Mouse (Mus musculus) heart, adult 18-20 months (tissue): Measurements from ENCODE around the gene Tmem50b. TPM values are rescaled to one million over a fixed set of nuclear protein-coding genes. Genes with fewer than 3 reads are reported as not detected.

Experiments used
- DNase-seq, 2 experiments: peaks; one replicate each; pipeline ENCODE4 v3.0.0; 2021 to 2022; ENCODE audit warnings: mixed read lengths in 1 of 2
- total RNA-seq, 2 experiments: library from RNA; stranded (reverse); gene quantifications; 2 replicates each; pipeline ENCODE4 v1.2.3; 2021

Tmem50b gene
- total RNA-seq, 2 experiments from 2014 or later, result 42.4 to 46.6 TPM

DNA sequence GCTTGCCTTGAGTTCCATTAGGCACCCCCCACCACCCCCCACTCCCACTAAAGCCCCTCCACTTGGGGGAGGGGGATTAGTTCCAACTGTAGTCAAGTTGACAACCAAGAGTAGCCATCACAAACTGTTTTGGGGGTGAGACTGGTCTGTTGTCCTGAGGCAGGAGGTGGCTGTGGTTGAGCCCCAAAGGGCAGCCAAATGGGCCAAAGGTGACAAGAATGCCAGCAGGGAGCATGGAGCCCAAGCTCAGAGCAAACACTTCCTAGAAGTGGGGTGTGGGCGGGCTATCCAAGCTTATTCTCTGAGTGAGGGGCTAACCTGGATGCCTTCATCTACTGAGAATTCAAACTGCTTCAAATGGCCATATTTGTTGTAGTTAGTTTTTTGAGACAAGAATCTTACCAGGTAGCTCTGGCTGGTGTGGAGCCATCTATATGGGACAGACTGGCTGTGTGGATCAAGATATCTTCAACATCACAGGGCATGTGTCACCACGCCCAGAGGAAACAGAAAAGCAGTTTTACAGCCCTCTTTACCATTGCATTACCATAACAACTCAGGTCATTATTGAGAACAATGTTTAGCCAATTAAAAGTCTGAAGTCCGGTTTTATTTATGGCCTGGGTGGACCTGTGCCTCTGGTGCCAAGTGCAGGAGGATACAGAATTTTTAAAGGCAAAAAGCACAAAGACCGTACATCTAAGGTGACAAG, 32.9 kb downstream of the Tmem50b start:
- no peak for DNase-seq

DNA sequence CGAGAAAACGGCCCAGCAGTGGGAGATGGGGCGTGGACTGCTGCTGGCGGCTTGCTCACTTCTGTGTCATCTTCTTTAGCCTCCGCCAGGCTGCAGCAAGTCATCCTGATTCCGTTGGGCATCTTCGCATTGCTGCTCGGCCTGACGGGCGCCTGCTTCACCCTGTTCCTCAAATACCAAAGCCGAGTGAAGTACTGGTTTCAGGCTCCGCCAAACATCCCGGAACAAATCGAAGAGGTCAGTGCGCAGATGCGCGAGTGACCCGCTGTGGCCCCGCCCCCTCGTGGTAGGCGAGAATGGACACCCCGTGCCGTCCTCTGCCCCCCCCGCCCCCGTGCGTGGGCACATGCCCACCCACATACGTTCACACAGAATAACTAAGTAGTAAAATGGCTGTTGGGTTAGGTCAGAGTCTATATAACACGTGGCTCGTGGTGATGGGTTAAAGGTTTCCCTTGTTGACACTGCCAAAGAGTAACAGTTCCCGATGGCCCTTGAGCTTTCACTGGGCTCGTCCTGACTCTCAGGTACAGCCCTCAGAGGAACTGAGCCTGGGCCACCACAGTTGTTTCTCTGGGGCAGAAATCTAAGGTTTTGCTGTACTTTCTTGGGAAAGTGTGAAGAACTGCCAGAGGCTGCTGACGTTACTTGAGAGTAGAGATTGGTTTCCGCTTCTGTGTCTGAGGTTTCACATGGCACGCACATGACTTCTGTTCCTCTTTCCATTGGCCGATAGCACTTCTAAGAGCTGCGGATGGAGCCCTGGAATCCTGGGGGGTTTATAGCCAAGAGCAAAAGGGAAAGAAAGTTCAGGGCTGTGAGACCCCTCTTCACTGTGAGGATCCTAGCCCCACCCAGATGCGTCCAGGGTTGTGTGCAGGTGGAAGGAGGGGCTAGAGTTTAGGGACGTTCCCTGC, 35.8 kb downstream of the Tmem50b start:
- peak in 1 of 2 experiments; percentile 46 for DNase-seq

DNA sequence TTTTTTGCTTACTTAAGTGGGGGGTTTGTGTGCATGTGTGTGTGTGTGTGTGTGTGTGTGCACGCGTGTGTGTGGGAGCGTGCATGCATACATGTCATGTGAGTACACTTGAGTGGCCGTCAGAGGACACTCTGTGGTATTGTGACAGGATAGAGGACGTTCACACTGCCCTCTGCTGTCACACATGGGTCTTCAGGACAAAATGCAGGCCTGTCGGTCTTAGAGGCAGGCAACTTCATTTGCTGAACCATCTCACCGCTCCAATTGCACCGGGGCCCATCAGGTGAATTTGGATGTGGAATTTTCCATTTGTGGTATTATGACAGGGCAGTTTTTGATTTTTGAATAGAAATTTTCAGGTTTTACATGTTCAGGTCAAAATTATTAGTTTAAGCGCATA, 36.5 kb downstream of the Tmem50b start:
- peak; percentile 56 to 64 for DNase-seq

DNA sequence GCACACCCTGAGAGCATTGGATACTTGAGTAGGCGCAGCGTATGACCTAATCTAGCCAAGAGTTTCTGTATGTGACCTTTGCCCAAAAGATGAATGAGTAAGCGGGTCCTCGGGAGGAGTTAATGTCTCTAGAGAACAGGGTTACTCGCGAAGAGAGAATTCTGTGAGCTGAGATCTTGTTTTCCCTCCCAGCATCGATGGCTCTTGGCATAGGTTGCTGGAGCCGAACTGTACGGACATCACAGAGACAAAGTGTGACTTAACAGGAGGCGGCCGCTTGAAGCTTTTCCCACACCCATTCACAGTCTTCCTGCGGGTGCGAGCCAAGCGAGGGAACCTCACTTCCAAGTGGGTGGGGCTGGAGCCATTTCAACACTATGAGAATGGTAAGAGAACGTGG, 39.9 kb downstream of the Tmem50b start:
- DNase-seq, result peak; percentile 76 to 82

GRCm38 (mm10) chr16:91557214-91557613, 40.4 kb downstream of the Tmem50b start:
- DNase-seq, result no peak

DNA sequence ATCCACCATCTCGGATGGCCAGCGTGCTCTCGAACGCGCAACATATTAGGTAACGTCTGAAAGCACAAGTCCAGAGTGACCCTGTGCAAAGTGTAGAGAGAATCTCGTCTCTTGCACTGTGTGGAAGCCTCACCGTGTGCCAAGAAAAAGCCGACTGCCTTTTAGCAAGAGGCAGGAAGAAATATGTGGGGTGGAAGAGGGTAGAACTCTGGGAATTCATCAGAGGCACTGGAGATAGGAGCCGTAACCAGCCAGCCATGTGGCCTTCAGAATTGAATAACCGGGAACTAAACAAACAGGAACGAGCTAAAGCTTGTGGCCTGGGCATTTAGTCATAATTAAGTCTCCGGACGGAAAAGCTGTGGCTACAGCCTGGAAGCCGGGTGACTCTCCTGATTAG, 40.9 kb downstream of the Tmem50b start:
- DNase-seq, result no peak

DNA sequence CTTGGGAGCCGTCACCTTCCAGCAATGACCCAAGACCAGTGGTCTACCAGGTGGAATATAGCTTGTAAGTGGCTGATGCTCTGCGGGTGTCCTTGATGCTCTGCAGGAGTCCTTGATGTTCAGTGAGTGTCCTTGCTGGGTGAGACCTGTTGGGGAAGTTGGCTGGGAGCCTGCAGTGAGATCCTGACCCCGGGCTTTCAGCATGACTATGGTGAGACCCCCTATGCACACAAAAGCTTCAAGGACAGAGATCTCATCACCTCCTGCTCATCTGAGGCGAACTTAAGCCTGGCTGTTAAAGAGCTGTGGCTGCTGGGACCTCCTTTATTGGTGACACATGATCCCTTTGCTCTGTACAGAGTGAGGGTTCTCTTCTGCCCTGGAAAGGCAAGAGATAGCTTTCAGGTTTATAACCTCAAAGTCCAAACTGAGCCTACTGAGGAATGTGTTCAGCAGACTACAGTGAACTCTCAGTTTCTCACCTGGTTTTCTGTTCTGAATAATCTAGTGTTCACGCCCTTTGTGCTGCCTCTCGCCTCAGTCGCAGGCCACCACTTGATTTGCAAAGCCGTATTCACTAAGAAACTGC, 42.5 kb downstream of the Tmem50b start:
- DNase-seq, result no peak

DNA sequence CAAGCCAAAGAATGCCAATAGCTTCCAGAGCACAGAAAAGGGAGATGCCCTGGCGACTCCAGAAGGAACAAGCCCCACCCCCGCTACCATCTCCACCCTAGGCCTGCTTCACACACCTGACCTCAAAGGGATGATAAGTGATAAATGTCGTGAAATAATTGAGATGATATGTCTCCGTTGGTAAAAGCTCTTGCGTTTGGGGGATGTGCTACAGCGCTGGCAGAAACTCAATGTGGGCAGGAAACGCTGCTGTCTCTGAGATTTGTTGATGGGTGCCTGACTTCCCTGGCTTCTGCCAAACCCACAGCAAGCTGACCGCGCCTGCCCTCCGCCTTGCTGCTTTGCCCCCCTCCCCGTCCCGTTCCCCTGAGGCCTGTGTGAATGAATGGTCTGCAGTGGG, 44.0 kb downstream of the Tmem50b start:
- DNase-seq, result peak; percentile 67 to 72

DNA sequence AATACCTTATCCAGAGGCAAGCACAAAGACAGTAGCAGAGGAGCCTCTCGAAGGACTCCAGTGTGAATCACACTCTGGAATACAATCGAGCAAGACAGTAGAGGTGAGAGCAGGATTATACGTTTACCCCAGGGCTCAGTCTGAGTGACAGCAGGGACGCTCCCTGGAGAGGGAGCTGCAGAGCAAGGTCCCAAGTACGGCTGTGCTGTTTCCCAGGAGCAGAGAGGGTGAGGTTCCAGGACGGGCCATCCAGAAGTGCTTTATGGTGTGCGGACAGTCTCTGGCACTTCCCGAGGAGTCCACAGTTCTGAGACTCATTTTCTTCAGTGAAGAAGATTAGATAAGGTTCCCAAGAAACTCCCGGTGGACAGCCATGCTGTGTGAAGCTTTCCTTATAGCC, 45.5 kb downstream of the Tmem50b start:
- DNase-seq, result no peak

DNA sequence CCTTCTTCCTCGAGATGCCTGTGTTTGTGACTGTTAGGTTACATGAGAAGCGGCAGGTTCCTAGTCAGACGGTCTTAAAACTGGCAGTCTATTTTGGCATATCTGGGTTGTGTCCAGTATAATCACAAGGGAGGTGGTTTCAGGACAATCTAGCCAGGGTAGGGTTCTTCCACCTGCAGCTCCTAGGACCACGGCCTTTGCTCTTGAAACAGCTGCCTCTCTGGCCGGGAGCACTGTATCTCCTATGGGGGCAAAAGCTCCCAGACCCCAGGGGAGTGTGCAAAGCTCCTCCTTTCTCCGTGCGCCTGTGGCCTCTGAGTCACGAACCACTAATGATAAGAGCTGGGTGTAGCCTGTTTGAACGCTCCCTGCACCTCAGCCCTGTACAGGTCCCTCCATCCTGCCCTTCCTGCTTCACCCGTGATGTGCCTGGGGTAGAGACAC, 46.5 kb downstream of the Tmem50b start:
- DNase-seq, result peak; percentile 52 to 58

DNA sequence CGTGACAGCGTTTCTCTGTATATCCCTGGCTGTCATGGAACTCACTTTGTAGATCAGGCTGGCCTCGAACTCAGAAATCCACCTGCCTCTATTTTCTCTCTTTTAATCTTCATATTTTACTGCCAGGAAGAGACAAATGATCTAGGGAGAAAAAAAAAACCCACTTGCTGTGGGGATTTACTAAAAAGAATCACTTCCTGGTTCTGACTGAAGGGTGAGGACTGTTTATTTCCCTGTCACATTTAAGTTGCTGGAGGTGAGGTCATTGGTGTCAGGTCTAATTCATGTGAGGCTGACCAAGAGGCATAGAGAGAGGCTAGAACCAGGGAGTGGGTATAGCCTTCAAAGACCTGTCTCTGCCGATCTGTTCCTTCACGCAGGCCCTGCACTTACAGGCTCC, 48.0 kb downstream of the Tmem50b start:
- DNase-seq, result no peak

DNA sequence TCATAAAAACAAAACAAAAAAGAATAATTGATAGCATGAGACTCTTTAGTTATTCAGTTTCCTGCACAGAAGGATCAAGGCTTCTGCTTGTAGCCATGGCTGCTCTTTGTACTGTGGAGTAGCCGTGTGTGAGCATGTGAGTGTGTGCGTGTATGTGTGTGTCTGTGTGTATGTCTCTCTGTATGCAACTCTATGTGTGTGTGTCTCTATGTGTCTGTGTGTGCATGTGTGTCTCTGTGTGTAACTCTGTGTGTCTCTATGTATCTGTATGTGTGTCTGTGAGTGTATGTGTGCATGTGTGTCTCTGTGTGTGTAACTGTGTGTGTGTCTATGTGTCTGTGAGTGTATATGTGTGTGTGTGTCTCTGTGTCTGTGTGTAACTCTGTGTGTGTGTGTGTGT, 48.6 kb downstream of the Tmem50b start:
- DNase-seq, result peak in 1 of 2 experiments; percentile 16

- peak in 1 of 2 experiments; percentile 34 for DNase-seq
Measured at GRCm38 (mm10) chr16:91548586-91548985, 49.0 kb downstream of the Tmem50b start.

GRCm38 (mm10) chr16:91547974-91548373, 49.6 kb downstream of the Tmem50b start:
- peak in 1 of 2 experiments; percentile 45 for DNase-seq

- peak; percentile 80 to 82 for DNase-seq
Measured at GRCm38 (mm10) chr16:91546836-91547741, 50.5 kb downstream of the Tmem50b start, which contains the start of gene Ifngr2. Gene Ifngr2, plus strand, starts transcription at chr16:91547072.

DNA sequence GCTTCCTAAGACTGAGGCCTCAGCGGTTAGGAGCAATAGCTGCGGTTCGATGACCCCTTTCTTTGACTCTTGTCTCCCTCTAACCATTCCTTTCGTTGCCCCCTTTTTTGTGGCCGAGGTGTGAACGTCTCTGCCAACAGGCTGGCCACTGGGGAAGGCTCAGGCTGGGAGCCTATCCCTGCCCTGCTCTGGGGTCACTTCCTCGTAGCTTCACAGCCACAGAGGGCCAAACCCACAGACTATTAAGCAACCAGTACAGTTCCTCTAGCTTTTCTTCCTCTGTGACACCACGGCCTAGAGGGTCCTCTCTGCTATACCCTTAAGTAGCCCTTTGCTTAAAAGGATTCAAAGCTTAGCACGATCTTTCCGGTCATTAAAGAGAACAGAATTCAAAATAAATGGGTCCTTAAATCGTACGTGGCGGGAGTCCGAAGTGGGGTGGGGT, 51.2 kb downstream of the Tmem50b start:
- peak; percentile 70 to 76 for DNase-seq

DNA sequence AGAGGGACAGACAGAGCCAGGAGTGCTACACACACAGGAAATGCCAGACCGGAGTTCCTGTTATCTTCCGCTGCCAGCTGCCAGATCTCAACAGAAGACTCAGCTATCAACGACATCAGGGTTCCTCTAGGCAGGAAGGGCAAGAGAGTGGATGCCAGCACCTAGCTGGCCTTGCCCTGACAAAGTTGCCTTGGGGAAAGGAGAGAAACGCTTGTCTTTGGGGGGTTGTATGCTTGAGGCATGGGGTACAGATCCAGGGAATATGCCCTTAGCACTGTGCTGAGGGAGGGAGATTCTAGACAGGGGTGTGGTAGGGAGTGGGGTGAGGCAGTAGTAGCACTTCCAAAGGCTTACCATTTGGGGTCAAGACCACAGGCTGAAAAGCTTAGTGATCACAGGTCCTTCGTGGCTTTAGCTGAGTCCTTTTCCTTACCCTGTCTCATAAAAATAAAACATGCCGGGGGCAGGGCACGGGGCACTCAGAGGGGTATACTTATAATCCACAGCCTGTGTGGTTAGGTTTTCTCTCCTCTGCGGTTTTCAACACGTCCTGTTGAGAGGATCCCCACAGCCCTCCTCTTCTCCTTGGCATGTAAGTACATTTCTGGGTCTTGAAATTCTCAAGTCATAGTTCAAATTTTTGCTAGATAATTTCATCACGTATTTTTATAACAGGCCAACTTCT, 51.9 kb downstream of the Tmem50b start:
- DNase-seq, result peak; percentile 36 to 50

DNA sequence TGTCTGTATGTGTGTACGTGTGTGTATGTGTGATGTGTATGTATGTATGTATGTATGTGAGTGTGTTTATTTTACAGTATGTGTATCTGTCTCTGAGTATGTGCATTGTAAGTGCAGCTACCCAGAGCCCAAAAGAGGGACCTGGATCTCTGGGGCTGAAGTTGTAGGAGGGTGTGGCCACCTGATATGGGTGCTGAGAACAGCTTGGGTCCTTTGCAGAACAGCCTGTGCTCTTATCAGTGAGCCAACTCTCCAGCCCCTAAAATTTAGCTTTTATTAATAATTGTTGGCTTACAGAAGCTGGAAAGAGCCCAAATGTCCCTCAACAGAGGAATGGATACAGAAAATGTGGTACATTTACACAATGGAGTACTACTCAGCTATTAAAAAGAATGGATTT, 54.0 kb downstream of the Tmem50b start:
- no peak for DNase-seq

- peak in 1 of 2 experiments; percentile 33 for DNase-seq
Measured at GRCm38 (mm10) chr16:91541573-91542081, 56.0 kb downstream of the Tmem50b start.

DNA sequence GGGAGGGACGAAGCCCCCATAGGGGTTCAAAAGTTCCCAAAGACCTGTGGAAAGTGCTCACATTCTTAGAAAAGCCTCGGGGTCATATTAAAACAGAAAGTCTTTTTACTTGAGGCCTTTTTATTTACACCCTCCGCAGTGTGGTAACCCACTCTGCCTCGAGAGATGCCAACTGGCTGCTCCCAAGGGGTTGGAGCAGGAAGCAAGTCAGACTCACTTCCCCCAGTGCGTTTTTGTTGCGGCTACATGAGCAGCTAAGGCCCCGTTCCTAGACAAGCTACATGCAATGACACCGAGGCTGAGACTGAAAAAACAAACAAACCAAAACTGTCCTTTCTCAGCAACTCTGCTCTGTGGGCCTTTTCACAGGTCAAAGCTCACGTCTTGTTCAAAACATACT, 59.1 kb downstream of the Tmem50b start:
- DNase-seq, result no peak

GRCm38 (mm10) chr16:91538051-91538450, 59.5 kb downstream of the Tmem50b start:
- no peak for DNase-seq
